Mouse (Mus musculus): Measurements from ENCODE around the gene E030030I06Rik. TPM values are rescaled to one million over a fixed set of nuclear protein-coding genes. Genes with fewer than 3 reads are reported as not detected.

The E030030I06Rik gene
- polyA plus RNA-seq, 1 experiment from 2014 or later: 23.1 TPM

Other genes with a start within 250 kb of the E030030I06Rik start
- not detected in 2 replicates for gene 4930444G20Rik, start 81.2 kb downstream of the E030030I06Rik start, polyA plus RNA-seq (2015; fragmentation: Nextera tagmentation; extraction: Ambion mirVana)
- gene Raet1e, start 9.3 kb upstream of the E030030I06Rik start, polyA plus RNA-seq (2015; fragmentation: Nextera tagmentation; extraction: Ambion mirVana): 8.0 and 10.7 TPM in 2 replicates
- gene H60b, start 9.3 kb upstream of the E030030I06Rik start, polyA plus RNA-seq (2015; fragmentation: Nextera tagmentation; extraction: Ambion mirVana): 0.89 and 1.3 TPM in 2 replicates
- 11.2 and 13.0 TPM in 2 replicates for gene Raet1d, start 211.3 kb upstream of the E030030I06Rik start, polyA plus RNA-seq (2015; fragmentation: Nextera tagmentation; extraction: Ambion mirVana)

All from lung, embryonic 15.5 days (tissue).